Mouse (Mus musculus) embryonic facial prominence, embryonic 12.5 days (tissue): Measurements from ENCODE around the gene Ppp3ca. TPM values are rescaled to one million over a fixed set of nuclear protein-coding genes. Genes with fewer than 3 reads are reported as not detected.

Source experiments
- ATAC-seq: fragments of 200-750 bp; cut with Nextera tagmentation; 2 replicates; pipeline ENCODE4 v1.8.0; 2017; ENCODE audit not compliant: insufficient number of reproducible peaks, insufficient read depth, low FRiP score, low TSS enrichment
- H3K27ac ChIP-seq: fragments of 300-500 bp; sonication (generic); 2 replicates; pipeline ENCODE4 v1.5.1; 2016; ENCODE audit warnings: mild to moderate bottlenecking
- H3K27me3 ChIP-seq: fragments of 300-500 bp; sonication (generic); 2 replicates; pipeline ENCODE4 v1.6.1; 2016; ENCODE audit warnings: mild to moderate bottlenecking, moderate library complexity
- H3K36me3 ChIP-seq: fragments of 300-500 bp; sonication (generic); 2 replicates; pipeline ENCODE4 v1.6.1; 2016; ENCODE audit warnings: mild to moderate bottlenecking
- H3K4me1 ChIP-seq: fragments of 300-500 bp; sonication (generic); 2 replicates; pipeline ENCODE4 v1.6.1; 2016
- H3K4me2 ChIP-seq: fragments of 300-500 bp; sonication (generic); replicated peaks from 2 replicates; pipeline ENCODE4 v1.6.1; 2016; ENCODE audit warnings: mild to moderate bottlenecking, moderate library complexity
- H3K4me3 ChIP-seq: fragments of 300-500 bp; sonication (generic); 2 replicates; pipeline ENCODE4 v1.5.1; 2016; ENCODE audit warnings: mild to moderate bottlenecking
- H3K9ac ChIP-seq: fragments of 300-500 bp; sonication (generic); 2 replicates; pipeline ENCODE4 v1.6.1; 2016; ENCODE audit warnings: mild to moderate bottlenecking, moderate library complexity
- H3K9me3 ChIP-seq: fragments of 300-500 bp; sonication (generic); 2 replicates; pipeline ENCODE4 v1.6.1; 2016; ENCODE audit warnings: mild to moderate bottlenecking, moderate library complexity
- WGBS: fragments of 180-500 bp; shearing (Covaris S2); methylation state at CpG from one replicate; pipeline ENCODE4 v1.1.7; 2016; 5-methylcytosine and 5-hydroxymethylcytosine counted together
- polyA plus RNA-seq: library from polyadenylated mRNA; unstranded; fragments of >200 nt; fragmentation: Nextera tagmentation; extraction: Ambion mirVana; gene quantifications from 2 replicates; pipeline ENCODE4 v1.2.1, GENCODE M21; 2016

The Ppp3ca gene
- polyA plus RNA-seq, 1 experiment from 2014 or later = 110 TPM

- ATAC-seq = no peak
- H3K36me3 ChIP-seq = 0 out of 2 replicates have a peak, but pooled peaks cover 3% of the 10 kb centered on the region
- peaks cover 21% of the 10 kb centered on the region for H3K4me1 ChIP-seq
- H3K27ac ChIP-seq = no peak overlapping the region
- no peak overlapping the region for H3K4me3 ChIP-seq
- no peaks in the 10 kb centered on the region for H3K27me3 ChIP-seq
- H3K4me2 ChIP-seq = no peak overlapping the region
- WGBS = 56% methylated on average over 3 of the region's 3 CpGs
- no peaks in the 10 kb centered on the region for H3K9me3 ChIP-seq
- H3K9ac ChIP-seq = no peak overlapping the region
Observed at GRCm38 (mm10) chr3:136909534-136909933, 239.6 kb downstream of the Ppp3ca start.

- ATAC-seq = 0 out of 2 replicates have a peak, but pooled peaks have one; percentile 28
- Histone ChIP-seq H3K27ac (peak overlapping the region; percentile 48; the same call in 1 of the 2 replicates), H3K4me3 (no peak overlapping the region), H3K9ac (no peak overlapping the region), H3K36me3 (0 out of 2 replicates have a peak, but pooled peaks cover 3% of the 10 kb centered on the region), H3K4me1 (peaks cover 21% of the 10 kb centered on the region), H3K27me3 (no peaks in the 10 kb centered on the region), H3K4me2 (peak overlapping the region; percentile 21), H3K9me3 (no peaks in the 10 kb centered on the region)
- 26% methylated on average over 8 of the region's 8 CpGs for WGBS
Observed at GRCm38 (mm10) chr3:136911276-136911675, 241.4 kb downstream of the Ppp3ca start.

- H3K27ac ChIP-seq = no peak overlapping the region
- no peak overlapping the region for H3K4me3 ChIP-seq
- no peaks in the 10 kb centered on the region for H3K9me3 ChIP-seq
- peaks cover 7% of the 10 kb centered on the region for H3K36me3 ChIP-seq
- no peak overlapping the region for H3K4me2 ChIP-seq
- no peaks in the 10 kb centered on the region for H3K27me3 ChIP-seq
- no peak for ATAC-seq
- 0 out of 2 replicates have a peak, but pooled peaks cover 4% of the 10 kb centered on the region for H3K4me1 ChIP-seq
- WGBS = 89% methylated on average over 7 of the region's 7 CpGs
- H3K9ac ChIP-seq = no peak overlapping the region
Observed at GRCm38 (mm10) chr3:136917080-136917479, 247.2 kb downstream of the Ppp3ca start.

DNA sequence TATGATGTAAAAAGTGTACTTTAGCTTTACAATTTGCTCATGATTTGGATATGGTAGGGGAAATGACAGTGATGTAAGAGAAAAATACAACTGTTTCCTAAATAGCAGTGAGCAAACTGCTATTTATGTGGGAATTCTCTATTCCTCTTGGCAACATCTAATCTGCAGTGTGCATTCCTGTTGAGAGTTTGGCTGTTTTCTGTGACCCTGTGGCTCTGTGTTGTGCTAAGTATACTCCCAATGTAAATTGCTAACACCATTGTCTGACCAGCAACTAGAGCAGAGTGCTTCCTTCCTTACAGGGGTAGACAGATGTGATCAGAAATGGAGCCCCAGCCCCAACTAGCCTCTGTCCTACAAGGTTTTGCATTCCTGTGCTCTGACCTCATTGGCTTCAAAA is 263.1 kb downstream of the Ppp3ca start:
- Histone ChIP-seq H3K27ac (no peak overlapping the region), H3K4me3 (no peak overlapping the region)
- no peak for ATAC-seq

DNA sequence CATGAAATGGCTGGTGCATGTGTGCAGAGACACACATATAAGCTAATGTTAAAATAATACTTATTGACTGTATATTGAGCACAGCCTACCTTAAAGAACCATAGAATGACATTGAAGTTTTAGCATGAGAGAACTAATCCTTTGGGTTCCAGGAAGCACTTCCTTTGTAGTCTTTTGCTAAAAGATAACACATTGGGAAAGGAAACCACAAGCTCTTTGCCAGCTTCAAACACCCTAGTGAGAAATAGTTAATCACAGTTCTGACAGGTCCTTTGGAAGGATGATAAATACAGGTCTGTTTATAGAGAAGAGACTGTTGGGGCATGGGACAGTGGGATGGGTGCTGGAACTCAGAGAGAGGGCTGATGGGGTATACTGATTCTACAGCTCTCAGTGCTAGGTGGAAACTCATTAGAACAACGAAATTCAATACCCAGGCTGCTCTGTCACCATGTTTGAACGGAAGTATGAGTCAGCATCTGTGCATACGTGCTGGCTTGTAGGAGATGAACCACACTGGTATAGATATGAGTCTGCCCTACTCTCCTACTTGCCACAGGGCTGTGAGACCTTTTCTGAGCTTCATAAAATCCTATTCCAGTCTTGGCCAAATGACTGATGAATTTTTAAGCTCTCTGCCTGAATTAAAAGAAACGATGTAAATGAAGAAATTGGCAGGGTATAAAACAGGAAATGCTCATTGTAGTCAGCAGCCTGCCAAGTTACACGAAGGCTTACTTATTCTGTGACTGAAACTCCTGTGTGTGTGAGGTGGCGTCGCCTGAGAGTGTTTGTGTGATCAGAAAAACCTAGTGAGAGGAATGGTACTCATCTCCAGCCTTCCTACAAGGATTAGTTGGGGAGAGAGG is 271.0 kb downstream of the Ppp3ca start:
- H3K9me3 ChIP-seq = no peaks in the 10 kb centered on the region
- H3K27ac ChIP-seq = no peak overlapping the region
- H3K36me3 ChIP-seq = no peaks in the 10 kb centered on the region
- no peaks in the 10 kb centered on the region for H3K27me3 ChIP-seq
- H3K9ac ChIP-seq = no peak overlapping the region
- no peak for ATAC-seq
- H3K4me3 ChIP-seq = no peak overlapping the region
- 0 out of 2 replicates have a peak, but pooled peaks cover 3% of the 10 kb centered on the region for H3K4me1 ChIP-seq
- 70% methylated on average over 7 of the region's 7 CpGs for WGBS
- no peak overlapping the region for H3K4me2 ChIP-seq

More for the DNA sequence above, 263.1 kb downstream of the Ppp3ca start:
- Histone ChIP-seq H3K9me3 (no peaks in the 10 kb centered on the region), H3K4me1 (no peaks in the 10 kb centered on the region), H3K4me2 (no peak overlapping the region), H3K36me3 (peaks cover 19% of the 10 kb centered on the region; the same call in 1 of the 2 replicates), H3K27me3 (no peaks in the 10 kb centered on the region), H3K9ac (no peak overlapping the region)

- Histone ChIP-seq H3K9me3 (no peaks in the 10 kb centered on the region), H3K4me1 (0 out of 2 replicates have a peak, but pooled peaks cover 3% of the 10 kb centered on the region), H3K27me3 (no peaks in the 10 kb centered on the region), H3K36me3 (no peaks in the 10 kb centered on the region), H3K4me2 (no peak overlapping the region), H3K27ac (no peak overlapping the region), H3K4me3 (no peak overlapping the region), H3K9ac (no peak overlapping the region)
- ATAC-seq = no peak
- WGBS = 91% methylated on average over 3 of the region's 3 CpGs
Observed at GRCm38 (mm10) chr3:136941602-136941926, 271.6 kb downstream of the Ppp3ca start.

DNA sequence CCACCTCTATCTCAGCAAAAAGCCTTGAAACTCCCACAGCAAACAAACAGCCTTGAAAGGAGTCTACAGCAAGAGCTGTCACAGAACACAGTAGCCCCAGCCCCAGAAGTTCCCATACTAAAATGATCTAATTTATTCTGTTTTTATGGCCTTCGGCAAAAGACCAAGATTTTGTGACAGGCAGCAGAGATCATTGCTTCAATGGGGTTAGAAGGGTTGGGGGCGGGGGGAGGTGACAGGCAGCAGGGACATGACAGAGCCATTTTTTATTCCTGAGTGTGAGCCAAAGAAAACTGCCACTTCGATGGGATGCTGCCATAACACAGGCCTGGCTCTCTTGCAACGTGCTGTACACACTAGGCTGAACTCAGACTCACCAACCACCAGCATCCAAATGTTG is 275.6 kb downstream of the Ppp3ca start:
- Histone ChIP-seq H3K4me3 (no peak overlapping the region), H3K36me3 (no peaks in the 10 kb centered on the region), H3K9me3 (no peaks in the 10 kb centered on the region), H3K27ac (no peak overlapping the region), H3K4me2 (no peak overlapping the region), H3K4me1 (0 out of 2 replicates have a peak, but pooled peaks cover 3% of the 10 kb centered on the region), H3K27me3 (no peaks in the 10 kb centered on the region), H3K9ac (no peak overlapping the region)
- ATAC-seq = no peak
- WGBS = 78% methylated on average over 4 of the region's 4 CpGs

DNA sequence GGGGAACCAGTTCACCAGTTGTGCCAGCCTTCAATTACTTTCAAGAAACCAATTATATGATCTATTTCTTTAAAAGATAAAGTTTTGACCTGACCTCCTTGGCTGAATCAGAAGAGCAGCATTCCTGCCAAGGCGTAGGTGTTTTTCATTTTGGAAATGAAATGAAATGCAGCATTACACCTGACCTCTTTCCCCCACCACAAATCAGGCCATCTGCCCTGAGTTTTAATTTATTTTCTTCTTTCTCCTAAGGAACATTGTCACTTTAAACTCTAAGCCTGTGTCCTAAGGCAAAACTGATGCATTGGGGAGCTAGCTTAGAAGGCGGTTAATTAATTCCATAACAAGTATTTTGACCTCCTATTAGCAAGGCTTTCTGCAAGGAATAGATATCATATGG is 276.7 kb downstream of the Ppp3ca start:
- ATAC-seq = no peak

GRCm38 (mm10) chr3:136948142-136948541 is 278.2 kb downstream of the Ppp3ca start:
- H3K27ac ChIP-seq = no peak overlapping the region
- H3K9ac ChIP-seq = no peak overlapping the region
- no peaks in the 10 kb centered on the region for H3K27me3 ChIP-seq
- 89% methylated on average over 4 of the region's 4 CpGs for WGBS
- no peaks in the 10 kb centered on the region for H3K9me3 ChIP-seq
- H3K4me3 ChIP-seq = no peak overlapping the region
- H3K4me2 ChIP-seq = no peak overlapping the region
- no peak for ATAC-seq
- no peaks in the 10 kb centered on the region for H3K4me1 ChIP-seq
- H3K36me3 ChIP-seq = no peaks in the 10 kb centered on the region

More for the DNA sequence above, 276.7 kb downstream of the Ppp3ca start:
- no peaks in the 10 kb centered on the region for H3K36me3 ChIP-seq
- H3K27ac ChIP-seq = no peak overlapping the region
- H3K9ac ChIP-seq = no peak overlapping the region
- H3K27me3 ChIP-seq = no peaks in the 10 kb centered on the region
- H3K4me3 ChIP-seq = no peak overlapping the region
- 65% methylated on average over 2 of the region's 2 CpGs for WGBS
- no peaks in the 10 kb centered on the region for H3K9me3 ChIP-seq
- no peak overlapping the region for H3K4me2 ChIP-seq
- H3K4me1 ChIP-seq = 0 out of 2 replicates have a peak, but pooled peaks cover 3% of the 10 kb centered on the region

DNA sequence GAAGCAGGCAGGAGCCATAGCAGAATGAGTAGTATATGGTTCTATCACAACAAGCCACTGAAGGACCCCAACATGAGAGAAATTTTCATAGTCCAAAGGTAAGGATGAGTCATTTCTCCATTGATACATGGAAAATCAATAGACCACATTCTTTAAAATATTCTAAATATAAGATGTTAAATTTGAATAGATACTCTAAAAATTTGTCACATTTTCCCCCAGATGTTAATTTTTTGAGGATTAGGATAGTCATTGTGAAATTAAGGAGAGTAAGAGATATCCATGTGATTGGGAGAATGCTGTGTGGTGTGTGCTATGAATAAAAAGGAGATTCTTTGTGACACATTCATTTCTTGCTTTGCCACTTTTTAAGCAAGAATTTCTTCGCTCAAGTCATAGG is 281.9 kb downstream of the Ppp3ca start:
- no peaks in the 10 kb centered on the region for H3K27me3 ChIP-seq
- no peak overlapping the region for H3K4me3 ChIP-seq
- no peaks in the 10 kb centered on the region for H3K9me3 ChIP-seq
- ATAC-seq = no peak
- H3K4me1 ChIP-seq = no peaks in the 10 kb centered on the region
- no peak overlapping the region for H3K27ac ChIP-seq
- H3K9ac ChIP-seq = no peak overlapping the region
- WGBS = 86% methylated on average over 1 of the region's 1 CpGs
- H3K36me3 ChIP-seq = no peaks in the 10 kb centered on the region
- no peak overlapping the region for H3K4me2 ChIP-seq

DNA sequence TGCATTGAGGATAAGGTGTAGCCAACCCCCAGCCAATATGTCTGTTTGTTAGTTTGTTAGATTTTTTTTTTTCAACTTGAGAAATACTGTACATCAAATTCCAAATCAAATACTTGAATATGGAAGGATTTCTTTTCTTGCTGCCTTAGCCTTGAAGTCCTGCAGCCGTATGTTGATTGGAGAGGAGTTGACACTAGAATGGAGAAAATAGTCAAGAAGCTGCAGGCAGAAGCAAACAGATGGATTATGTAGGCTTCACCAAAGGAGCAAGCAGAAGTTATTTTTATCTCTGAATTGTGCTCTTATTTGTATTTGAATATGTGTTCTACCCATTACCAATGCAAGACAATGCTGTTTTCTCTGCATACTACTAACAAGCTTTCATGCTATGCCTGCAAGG is 282.9 kb downstream of the Ppp3ca start:
- WGBS = 81% methylated on average over 1 of the region's 1 CpGs
- Histone ChIP-seq H3K36me3 (no peaks in the 10 kb centered on the region), H3K27me3 (no peaks in the 10 kb centered on the region), H3K9me3 (no peaks in the 10 kb centered on the region), H3K4me2 (no peak overlapping the region), H3K9ac (no peak overlapping the region), H3K4me3 (no peak overlapping the region), H3K27ac (no peak overlapping the region), H3K4me1 (no peaks in the 10 kb centered on the region)
- no peak for ATAC-seq

DNA sequence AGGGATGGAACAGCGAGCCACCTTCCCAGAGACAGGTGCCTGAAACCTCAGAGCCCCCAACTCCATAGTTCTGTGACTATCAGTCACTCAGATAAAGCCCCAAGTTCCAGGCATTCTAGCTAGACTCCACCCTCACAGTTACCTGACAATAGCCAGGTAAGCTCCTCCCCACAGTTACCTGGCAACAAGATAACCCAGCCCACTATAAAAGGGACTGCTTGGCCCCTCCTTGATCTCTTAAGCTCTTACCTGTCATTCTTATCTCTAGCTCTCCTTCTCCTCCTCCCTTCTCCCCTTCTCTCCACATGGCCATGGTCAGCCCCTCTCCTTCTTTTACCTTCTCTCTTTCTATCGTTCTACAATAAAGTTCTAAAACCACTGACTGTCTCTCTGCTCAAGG is 285.1 kb downstream of the Ppp3ca start:
- no peak overlapping the region for H3K27ac ChIP-seq
- H3K9ac ChIP-seq = no peak overlapping the region
- no peaks in the 10 kb centered on the region for H3K27me3 ChIP-seq
- ATAC-seq = no peak
- H3K9me3 ChIP-seq = no peaks in the 10 kb centered on the region
- 92% methylated on average over 2 of the region's 2 CpGs for WGBS
- H3K36me3 ChIP-seq = no peaks in the 10 kb centered on the region
- H3K4me3 ChIP-seq = no peak overlapping the region
- no peak overlapping the region for H3K4me2 ChIP-seq
- H3K4me1 ChIP-seq = no peaks in the 10 kb centered on the region
